Mouse (Mus musculus) limb, embryonic 14.5 days (tissue): ENCODE data around the gene Nr3c2. TPM values are rescaled to one million over a fixed set of nuclear protein-coding genes. Genes with fewer than 3 reads are reported as not detected.

Experiments
- ATAC-seq: fragments of 200-750 bp; cut with Nextera tagmentation; 2 replicates; pipeline ENCODE4 v1.8.0; 2017; ENCODE audit warnings: low read depth, moderate number of reproducible peaks, moderate TSS enrichment; ENCODE audit not compliant: low FRiP score
- DNase-seq: peaks from one replicate; pipeline ENCODE4 v3.0.0-alpha.2; 2015; ENCODE audit warnings: low spot score
- H3K27ac ChIP-seq: fragments of 300-500 bp; sonication (generic); replicated peaks from 2 replicates; pipeline ENCODE4 v1.5.1; 2014; ENCODE audit warnings: low read depth, mild to moderate bottlenecking, low read length, moderate library complexity, mixed read lengths
- H3K27me3 ChIP-seq: fragments of 300-500 bp; sonication (generic); 2 replicates; pipeline ENCODE4 v1.6.1; 2014; ENCODE audit warnings: low read length, mixed read lengths; ENCODE audit not compliant: control insufficient read depth, insufficient read depth
- H3K36me3 ChIP-seq: fragments of 300-500 bp; sonication (generic); 2 replicates; pipeline ENCODE4 v1.6.1; 2014; ENCODE audit warnings: mild to moderate bottlenecking, low read length, moderate library complexity, mixed read lengths; ENCODE audit not compliant: control insufficient read depth, insufficient read depth
- H3K4me1 ChIP-seq: fragments of 300-500 bp; sonication (generic); 2 replicates; pipeline ENCODE4 v1.6.1; 2014; ENCODE audit warnings: antibody characterized with exemption, low read length, mixed read lengths; ENCODE audit not compliant: control insufficient read depth, insufficient read depth
- H3K4me2 ChIP-seq: fragments of 300-500 bp; sonication (generic); replicated peaks from 2 replicates; pipeline ENCODE4 v1.6.1; 2014; ENCODE audit warnings: low read depth, mild to moderate bottlenecking, low read length, moderate library complexity; ENCODE audit not compliant: severe bottlenecking
- H3K4me3 ChIP-seq: fragments of 300-500 bp; sonication (generic); replicated peaks from 2 replicates; pipeline ENCODE4 v1.5.1; 2014; ENCODE audit warnings: low read length
- H3K9ac ChIP-seq: fragments of 300-500 bp; sonication (generic); 2 replicates; pipeline ENCODE4 v1.6.1; 2014; ENCODE audit warnings: mild to moderate bottlenecking, low read depth, low read length, moderate library complexity; ENCODE audit not compliant: severe bottlenecking
- H3K9me3 ChIP-seq: fragments of 300-500 bp; sonication (generic); 2 replicates; pipeline ENCODE4 v1.6.1; 2016; ENCODE audit warnings: low read length; ENCODE audit not compliant: control insufficient read depth
- POLR2A ChIP-seq: fragments of 200-500 bp; IDR thresholded peaks from 2 replicates; pipeline ENCODE4 v1.8.0; 2012; ENCODE audit warnings: inconsistent platforms, mild to moderate bottlenecking, moderate library complexity, borderline replicate concordance; ENCODE audit not compliant: insufficient read depth, insufficient read length; ENCODE audit errors: extremely low read depth
- WGBS: fragments of 180-500 bp; shearing (Covaris S2); extraction: QIAGEN DNeasy Blood & Tissue Kit; methylation state at CpG from one replicate; pipeline ENCODE4 v1.1.7; 2014; 5-methylcytosine and 5-hydroxymethylcytosine counted together
- polyA plus RNA-seq, 2 experiments: library from polyadenylated mRNA; depleted of rRNA in 1 of 2; stranded (reverse) in 1 of 2; unstranded in 1 of 2; fragments of >200 nt; fragmentation: Nextera tagmentation in 1 of 2; extraction: Ambion mirVana in 1 of 2; gene quantifications; 2 replicates each; pipeline versions ENCODE4 v1.2.1 to v1.2.3; 2012 to 2014

The Nr3c2 gene
- polyA plus RNA-seq, 2 experiments: 2.1 to 6.1 TPM

- Histone ChIP-seq H3K27me3 (no peaks in the 10 kb centered on the region), H3K4me1 (no peaks in the 10 kb centered on the region), H3K36me3 (no peaks in the 10 kb centered on the region), H3K9me3 (no peaks in the 10 kb centered on the region), H3K27ac (no peak overlapping the region), H3K9ac (no peak overlapping the region), H3K4me3 (no peak overlapping the region), H3K4me2 (no peak overlapping the region)
- no peak for DNase-seq
- WGBS: 86% methylated on average over 12 of the region's 12 CpGs
- ATAC-seq: no peak
- TF ChIP-seq POLR2A: no peak
These were observed 145.6 kb downstream of the Nr3c2 start for GRCm38 (mm10) chr8:77044849-77045248.

GRCm38 (mm10) chr8:77045711-77046110 lies 146.5 kb downstream of the Nr3c2 start:
- WGBS: 83% methylated on average over 1 of the region's 1 CpGs
- no peak for TF ChIP-seq POLR2A
- ATAC-seq: no peak
- no peaks in the 10 kb centered on the region for H3K4me1 ChIP-seq
- H3K9me3 ChIP-seq: no peaks in the 10 kb centered on the region
- no peak overlapping the region for H3K27ac ChIP-seq
- H3K4me3 ChIP-seq: no peak overlapping the region
- H3K27me3 ChIP-seq: no peaks in the 10 kb centered on the region
- no peak overlapping the region for H3K4me2 ChIP-seq
- H3K36me3 ChIP-seq: no peaks in the 10 kb centered on the region
- H3K9ac ChIP-seq: no peak overlapping the region
- DNase-seq: no peak

DNA sequence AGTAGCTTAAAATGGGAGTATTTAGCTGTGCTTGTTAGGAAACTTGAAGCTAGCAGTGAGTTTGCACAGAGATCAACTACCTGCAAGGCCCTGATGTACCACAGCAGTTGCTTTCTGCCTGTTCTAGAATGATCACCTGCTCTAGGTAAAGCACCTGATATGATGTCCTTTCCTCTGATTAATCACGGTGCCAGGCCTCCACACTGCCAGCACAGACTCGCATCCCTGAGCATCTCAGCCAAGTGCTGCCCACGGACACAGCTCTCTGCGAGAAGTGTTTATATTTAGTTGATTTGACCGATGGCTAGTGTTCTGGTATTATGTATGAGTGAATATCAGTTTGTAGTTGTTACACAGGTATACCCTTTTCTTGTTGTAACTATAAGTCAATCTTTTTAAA lies 147.0 kb downstream of the Nr3c2 start:
- H3K4me1 ChIP-seq: no peaks in the 10 kb centered on the region
- no peaks in the 10 kb centered on the region for H3K9me3 ChIP-seq
- no peaks in the 10 kb centered on the region for H3K27me3 ChIP-seq
- 91% methylated on average over 5 of the region's 5 CpGs for WGBS
- no peak for TF ChIP-seq POLR2A
- no peak overlapping the region for H3K4me3 ChIP-seq
- no peak overlapping the region for H3K27ac ChIP-seq
- ATAC-seq: no peak
- DNase-seq: no peak
- H3K9ac ChIP-seq: no peak overlapping the region
- H3K36me3 ChIP-seq: no peaks in the 10 kb centered on the region
- no peak overlapping the region for H3K4me2 ChIP-seq

GRCm38 (mm10) chr8:77046731-77047130 lies 147.5 kb downstream of the Nr3c2 start:
- WGBS: 67% methylated on average over 3 of the region's 3 CpGs
- Histone ChIP-seq H3K4me3 (no peak overlapping the region), H3K36me3 (no peaks in the 10 kb centered on the region), H3K27me3 (no peaks in the 10 kb centered on the region), H3K4me2 (no peak overlapping the region), H3K4me1 (no peaks in the 10 kb centered on the region), H3K9ac (no peak overlapping the region), H3K9me3 (no peaks in the 10 kb centered on the region), H3K27ac (no peak overlapping the region)
- DNase-seq: no peak
- no peak for ATAC-seq
- TF ChIP-seq POLR2A: no peak

- Histone ChIP-seq H3K27ac (no peak overlapping the region), H3K36me3 (no peaks in the 10 kb centered on the region), H3K27me3 (no peaks in the 10 kb centered on the region), H3K9me3 (no peaks in the 10 kb centered on the region), H3K4me1 (no peaks in the 10 kb centered on the region), H3K9ac (no peak overlapping the region), H3K4me2 (no peak overlapping the region), H3K4me3 (no peak overlapping the region)
- TF ChIP-seq POLR2A: no peak
- 75% methylated on average over 10 of the region's 10 CpGs for WGBS
- no peak for ATAC-seq
- DNase-seq: no peak
These were observed 152.4 kb downstream of the Nr3c2 start for GRCm38 (mm10) chr8:77051399-77052275.
